Mouse (Mus musculus) adrenal gland, adult 18-20 months (tissue): ENCODE data around the gene Enox1. TPM values are rescaled to one million over a fixed set of nuclear protein-coding genes. Genes with fewer than 3 reads are reported as not detected.

Experiments used
- DNase-seq, 2 experiments: peaks; one replicate each; pipeline ENCODE4 v3.0.0; 2021 to 2022; ENCODE audit warnings: low spot score in 2 of 2
- total RNA-seq, 2 experiments: library from RNA; stranded (reverse); gene quantifications; 1 replicate in 1 of 2; 2 replicates in 1 of 2; pipeline ENCODE4 v1.2.3; 2021

The Enox1 gene
- total RNA-seq, 2 experiments from 2014 or later, result 3.1 to 4.4 TPM

GRCm38 (mm10) chr14:77669494-77669893 is 512.9 kb downstream of the Enox1 start:
- DNase-seq, result no peak

- DNase-seq, result no peak
These were observed 514.4 kb downstream of the Enox1 start for GRCm38 (mm10) chr14:77670945-77671344.

GRCm38 (mm10) chr14:77671961-77672360 is 515.4 kb downstream of the Enox1 start:
- no peak for DNase-seq

- no peak for DNase-seq
These were observed 516.6 kb downstream of the Enox1 start for GRCm38 (mm10) chr14:77673138-77673537.

GRCm38 (mm10) chr14:77677951-77678350 is 521.4 kb downstream of the Enox1 start:
- DNase-seq, result no peak

GRCm38 (mm10) chr14:77679877-77680276 is 523.3 kb downstream of the Enox1 start:
- no peak for DNase-seq

GRCm38 (mm10) chr14:77682888-77683555 is 526.5 kb downstream of the Enox1 start:
- no peak for DNase-seq

- no peak for DNase-seq
These were observed 533.3 kb downstream of the Enox1 start for GRCm38 (mm10) chr14:77689816-77690215.

GRCm38 (mm10) chr14:77705006-77705405 is 548.4 kb downstream of the Enox1 start:
- no peak for DNase-seq

- peak in 1 of 2 experiments; percentile 8 for DNase-seq
These were observed 550.1 kb downstream of the Enox1 start for GRCm38 (mm10) chr14:77706511-77707246.

GRCm38 (mm10) chr14:77707279-77707678 is 550.7 kb downstream of the Enox1 start:
- no peak for DNase-seq

- DNase-seq, result no peak
These were observed 552.0 kb downstream of the Enox1 start for GRCm38 (mm10) chr14:77708354-77709150.

GRCm38 (mm10) chr14:77714931-77715535 is 558.5 kb downstream of the Enox1 start:
- DNase-seq, result no peak

GRCm38 (mm10) chr14:77716981-77717380 is 560.4 kb downstream of the Enox1 start:
- DNase-seq, result no peak

GRCm38 (mm10) chr14:77718814-77719213 is 562.3 kb downstream of the Enox1 start:
- no peak for DNase-seq

- DNase-seq, result no peak
These were observed 581.5 kb downstream of the Enox1 start for GRCm38 (mm10) chr14:77738056-77738455.

- DNase-seq, result peak in 1 of 2 experiments; percentile 4
These were observed 582.3 kb downstream of the Enox1 start for GRCm38 (mm10) chr14:77738751-77739365.

- DNase-seq, result no peak
These were observed 582.8 kb downstream of the Enox1 start for GRCm38 (mm10) chr14:77739376-77739775.

GRCm38 (mm10) chr14:77744638-77745240 is 588.2 kb downstream of the Enox1 start:
- no peak for DNase-seq

GRCm38 (mm10) chr14:77748920-77749319 is 592.4 kb downstream of the Enox1 start:
- no peak for DNase-seq
